Mouse (Mus musculus): ENCODE data around the gene Lalba. TPM values are rescaled to one million over a fixed set of nuclear protein-coding genes. Genes with fewer than 3 reads are reported as not detected.

Lalba gene
- polyA plus RNA-seq, 1 experiment from 2014 or later = not detected

GRCm38 (mm10) chr15:98512232-98512631 lies 29.7 kb upstream of the Lalba start:
- WGBS (ENCODE audit: insufficient replicate concordance) = 36% methylated on average over 8 of the region's 8 CpGs

GRCm38 (mm10) chr15:98511386-98511928 lies 28.9 kb upstream of the Lalba start:
- no peak for ATAC-seq (ENCODE audit: low read depth)
- no peaks in the 10 kb centered on the region for H3K27me3 ChIP-seq
- no peaks in the 10 kb centered on the region for H3K9me3 ChIP-seq (replicated peaks)
- H3K27ac ChIP-seq = peak overlapping the region; percentile 21; the same call in 1 of the 2 replicates
- WGBS (ENCODE audit: insufficient replicate concordance) = 45% methylated on average over 13 of the region's 13 CpGs
- H3K4me3 ChIP-seq (replicated peaks) = 0 out of 2 replicates have a peak overlapping the region, but pooled peaks have one; percentile 37
- no peaks in the 10 kb centered on the region for H3K36me3 ChIP-seq
- peak overlapping the region; percentile 58 for H3K4me2 ChIP-seq
- H3K4me1 ChIP-seq (replicated peaks) = peaks cover 25% of the 10 kb centered on the region
- DNase-seq = no peak
- H3K9ac ChIP-seq = no peak overlapping the region

More at GRCm38 (mm10) chr15:98512232-98512631, 29.7 kb upstream of the Lalba start:
- DNase-seq (no peak), ATAC-seq (ENCODE audit: low read depth) (no peak)
- H3K36me3 ChIP-seq = 0 out of 2 replicates have a peak, but pooled peaks cover 3% of the 10 kb centered on the region
- H3K9me3 ChIP-seq (replicated peaks) = no peaks in the 10 kb centered on the region
- H3K4me1 ChIP-seq (replicated peaks) = peaks cover 25% of the 10 kb centered on the region
- H3K4me3 ChIP-seq (replicated peaks) = no peak overlapping the region
- no peak overlapping the region for H3K9ac ChIP-seq
- no peak overlapping the region for H3K27ac ChIP-seq
- H3K4me2 ChIP-seq = no peak overlapping the region
- H3K27me3 ChIP-seq = no peaks in the 10 kb centered on the region

DNA sequence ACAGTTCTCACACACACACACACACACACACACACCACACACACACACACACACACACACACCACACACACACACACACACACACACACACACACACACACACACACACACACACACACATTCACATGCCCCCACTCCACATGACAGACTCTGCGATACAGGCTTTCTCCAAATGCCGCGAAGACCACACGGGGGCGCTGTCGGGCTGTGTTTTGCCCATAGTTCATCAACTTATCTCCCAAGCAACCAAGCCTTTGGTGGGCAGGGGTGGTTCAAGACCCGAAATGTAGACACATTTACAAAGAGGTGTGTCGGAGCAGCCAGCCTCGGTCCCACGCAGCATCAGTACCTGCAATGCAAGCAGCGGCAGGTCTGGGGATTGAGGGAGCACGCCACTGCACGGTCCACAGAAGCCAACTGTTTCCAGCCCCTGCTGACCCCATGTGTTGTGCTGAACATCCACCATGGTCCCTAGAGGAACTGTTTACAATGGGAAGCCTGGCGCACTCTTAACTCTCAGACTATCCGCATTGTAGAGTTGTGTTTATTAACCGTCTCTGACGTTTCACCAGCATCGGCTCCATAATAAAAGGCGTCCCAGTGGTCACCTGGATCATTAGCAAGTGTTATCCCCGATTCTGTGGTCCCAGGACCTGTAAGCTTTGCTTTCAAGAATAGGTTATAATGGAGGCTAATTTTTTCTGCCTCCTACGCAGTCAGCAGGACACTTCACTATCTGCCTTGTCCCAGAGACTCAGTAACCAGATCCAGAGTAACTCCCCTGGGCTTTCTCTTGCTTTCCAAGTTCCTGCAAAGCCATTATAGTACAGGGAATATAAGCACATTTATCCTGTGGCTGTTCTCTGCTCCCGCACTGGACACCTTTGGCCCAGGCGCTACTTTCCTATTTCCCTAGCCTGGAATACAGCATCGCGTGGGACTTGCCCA lies 28.2 kb upstream of the Lalba start:
- Histone ChIP-seq H3K4me2 (peak overlapping the region; percentile 58), H3K36me3 (no peaks in the 10 kb centered on the region), H3K4me1 (replicated peaks) (peaks cover 25% of the 10 kb centered on the region), H3K9ac (no peak overlapping the region), H3K27me3 (no peaks in the 10 kb centered on the region), H3K27ac (peak overlapping the region; percentile 14; the same call in 1 of the 2 replicates), H3K9me3 (replicated peaks) (no peaks in the 10 kb centered on the region), H3K4me3 (replicated peaks) (peak overlapping the region; percentile 37)
- peak; percentile 48 for ATAC-seq (ENCODE audit: low read depth)
- DNase-seq = peak; percentile 63
- WGBS (ENCODE audit: insufficient replicate concordance) = 24% methylated on average over 25 of the region's 25 CpGs

DNA sequence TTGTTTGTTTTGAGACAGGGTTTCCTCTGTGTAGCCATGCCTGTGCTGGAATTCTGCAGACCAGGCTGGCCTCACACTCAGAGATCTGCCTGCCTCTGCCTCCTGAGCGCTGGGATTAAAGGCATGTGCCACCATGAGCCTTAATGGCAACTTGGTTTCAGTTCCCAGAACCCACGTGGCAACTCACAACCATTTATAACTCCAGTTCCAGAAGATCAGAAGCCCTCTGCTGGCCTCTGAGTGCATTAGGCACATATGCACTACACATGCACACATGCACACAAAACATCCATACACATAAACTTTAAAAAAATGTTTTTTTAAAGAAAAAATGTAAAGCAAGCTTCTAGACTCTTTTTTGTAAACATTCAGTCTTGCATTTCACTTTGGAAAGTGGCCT lies 26.9 kb upstream of the Lalba start:
- DNase-seq = no peak
- 41% methylated on average over 2 of the region's 2 CpGs for WGBS (ENCODE audit: insufficient replicate concordance)
- Histone ChIP-seq H3K27me3 (no peaks in the 10 kb centered on the region), H3K27ac (no peak overlapping the region), H3K4me1 (replicated peaks) (peaks cover 25% of the 10 kb centered on the region), H3K9ac (no peak overlapping the region), H3K36me3 (no peaks in the 10 kb centered on the region), H3K9me3 (replicated peaks) (no peaks in the 10 kb centered on the region), H3K4me2 (no peak overlapping the region), H3K4me3 (replicated peaks) (no peak overlapping the region)
- ATAC-seq (ENCODE audit: low read depth) = no peak

- Histone ChIP-seq H3K27me3 (0 out of 2 replicates have a peak, but pooled peaks cover 5% of the 10 kb centered on the region), H3K9ac (no peak overlapping the region), H3K27ac (no peak overlapping the region), H3K4me1 (replicated peaks) (peaks cover 16% of the 10 kb centered on the region), H3K4me3 (replicated peaks) (no peak overlapping the region), H3K9me3 (replicated peaks) (no peaks in the 10 kb centered on the region), H3K4me2 (no peak overlapping the region), H3K36me3 (no peaks in the 10 kb centered on the region)
- DNase-seq (no peak), ATAC-seq (ENCODE audit: low read depth) (no peak)
- WGBS (ENCODE audit: insufficient replicate concordance) = 76% methylated on average over 6 of the region's 6 CpGs
Observed at GRCm38 (mm10) chr15:98507321-98507720, 24.8 kb upstream of the Lalba start.

DNA sequence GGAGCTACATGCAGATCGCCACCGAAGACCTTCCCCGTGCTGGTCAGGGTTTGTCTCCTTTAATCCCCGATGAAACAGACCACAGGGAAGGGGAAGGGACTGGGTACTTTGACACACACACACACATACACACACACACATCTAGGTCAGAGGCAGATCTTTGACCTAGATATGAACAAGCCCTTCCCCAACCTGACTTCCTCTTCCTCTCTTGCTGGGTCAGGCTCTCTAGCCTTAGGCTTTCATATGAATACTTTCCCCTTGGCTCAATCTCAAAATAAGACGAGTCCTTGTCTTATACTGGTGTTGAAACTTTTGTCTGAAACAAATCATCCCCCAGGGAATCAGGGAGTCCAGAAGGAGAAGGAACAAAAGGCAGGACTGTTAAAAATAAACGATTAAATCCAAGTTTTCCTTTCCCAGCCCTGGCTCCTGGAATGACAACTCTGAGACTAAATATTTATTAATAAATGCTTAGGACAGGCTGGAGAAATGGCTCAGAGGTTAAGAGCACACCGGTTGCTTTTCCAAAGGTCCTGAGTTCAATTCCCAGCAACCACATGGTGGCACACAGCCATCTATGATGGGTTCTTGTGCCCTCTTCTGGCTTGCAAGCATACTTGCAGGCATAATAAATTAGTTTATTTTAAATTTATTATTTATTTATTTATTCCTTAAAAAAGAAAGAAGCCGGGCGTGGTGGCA lies 23.9 kb upstream of the Lalba start:
- Histone ChIP-seq H3K27me3 (0 out of 2 replicates have a peak, but pooled peaks cover 5% of the 10 kb centered on the region), H3K9me3 (replicated peaks) (no peaks in the 10 kb centered on the region), H3K4me1 (replicated peaks) (0 out of 2 replicates have a peak, but pooled peaks cover 9% of the 10 kb centered on the region), H3K4me2 (no peak overlapping the region), H3K36me3 (no peaks in the 10 kb centered on the region), H3K27ac (no peak overlapping the region), H3K9ac (no peak overlapping the region), H3K4me3 (replicated peaks) (no peak overlapping the region)
- WGBS (ENCODE audit: insufficient replicate concordance) = 37% methylated on average over 9 of the region's 9 CpGs
- DNase-seq (no peak), ATAC-seq (ENCODE audit: low read depth) (no peak)

GRCm38 (mm10) chr15:98504514-98504913 lies 22.0 kb upstream of the Lalba start:
- Histone ChIP-seq H3K36me3 (no peaks in the 10 kb centered on the region), H3K4me1 (replicated peaks) (no peaks in the 10 kb centered on the region), H3K4me2 (no peak overlapping the region), H3K4me3 (replicated peaks) (no peak overlapping the region), H3K9me3 (replicated peaks) (no peaks in the 10 kb centered on the region), H3K27ac (no peak overlapping the region), H3K9ac (no peak overlapping the region), H3K27me3 (0 out of 2 replicates have a peak, but pooled peaks cover 5% of the 10 kb centered on the region)
- WGBS (ENCODE audit: insufficient replicate concordance) = 8% methylated on average over 18 of the region's 18 CpGs
- ATAC-seq (ENCODE audit: low read depth) = no peak
- peak; percentile 50 for DNase-seq

DNA sequence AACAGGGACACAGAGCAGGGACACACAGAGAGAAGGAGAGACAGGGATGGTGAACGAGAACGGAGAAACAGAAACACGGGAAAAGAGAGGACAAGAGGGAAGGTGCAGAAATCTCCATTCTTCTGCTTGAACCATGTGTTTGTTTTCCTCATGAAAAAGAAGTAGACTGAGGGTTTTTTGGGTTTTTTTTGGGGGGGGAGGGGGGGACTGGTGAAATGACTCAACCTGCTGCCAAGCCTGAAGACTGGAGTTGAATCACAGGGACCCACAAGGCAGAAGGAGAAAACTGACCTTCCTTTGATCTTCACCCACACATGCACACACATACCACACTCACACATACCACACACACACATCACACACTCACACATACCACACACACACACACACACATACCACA lies 20.8 kb upstream of the Lalba start:
- no peak for ATAC-seq (ENCODE audit: low read depth)
- WGBS (ENCODE audit: insufficient replicate concordance) = 62% methylated on average over 3 of the region's 3 CpGs
- H3K4me2 ChIP-seq = no peak overlapping the region

GRCm38 (mm10) chr15:98497631-98498030 lies 15.1 kb upstream of the Lalba start:
- Histone ChIP-seq H3K9ac (no peak overlapping the region), H3K27ac (no peak overlapping the region), H3K4me1 (replicated peaks) (no peaks in the 10 kb centered on the region), H3K4me3 (replicated peaks) (no peak overlapping the region), H3K36me3 (no peaks in the 10 kb centered on the region), H3K27me3 (0 out of 2 replicates have a peak, but pooled peaks cover under 1% of the 10 kb centered on the region), H3K4me2 (no peak overlapping the region), H3K9me3 (replicated peaks) (no peaks in the 10 kb centered on the region)
- 79% methylated on average over 17 of the region's 17 CpGs for WGBS (ENCODE audit: insufficient replicate concordance)
- ATAC-seq (ENCODE audit: low read depth) (no peak), DNase-seq (no peak)

More for the DNA sequence above, 20.8 kb upstream of the Lalba start:
- no peaks in the 10 kb centered on the region for H3K36me3 ChIP-seq
- H3K4me3 ChIP-seq (replicated peaks) = no peak overlapping the region
- H3K27me3 ChIP-seq = 0 out of 2 replicates have a peak, but pooled peaks cover 5% of the 10 kb centered on the region
- H3K9ac ChIP-seq = no peak overlapping the region
- no peak overlapping the region for H3K27ac ChIP-seq
- no peaks in the 10 kb centered on the region for H3K4me1 ChIP-seq (replicated peaks)
- no peak for DNase-seq
- H3K9me3 ChIP-seq (replicated peaks) = no peaks in the 10 kb centered on the region

GRCm38 (mm10) chr15:98492102-98492501 lies 9.6 kb upstream of the Lalba start, which contains the start of gene Olfr279:
TSS of gene Olfr279 (plus strand) at chr15:98492402.
- Histone ChIP-seq H3K36me3 (no peaks in the 10 kb centered on the region), H3K27ac (no peak within 1 kb of the TSS), H3K4me1 (replicated peaks) (no peaks in the 10 kb centered on the region), H3K27me3 (no peaks in the 10 kb centered on the region), H3K4me2 (no peak within 1 kb of the TSS), H3K9ac (no peak within 1 kb of the TSS), H3K9me3 (replicated peaks) (no peaks in the 10 kb centered on the region), H3K4me3 (replicated peaks) (no peak within 1 kb of the TSS)
- ATAC-seq (ENCODE audit: low read depth) = no peak
- DNase-seq = no peak
- WGBS (ENCODE audit: insufficient replicate concordance) = 34% methylated on average over 4 of the region's 4 CpGs

GRCm38 (mm10) chr15:98491332-98491731 lies 8.8 kb upstream of the Lalba start:
- Histone ChIP-seq H3K4me1 (replicated peaks) (no peaks in the 10 kb centered on the region), H3K9me3 (replicated peaks) (no peaks in the 10 kb centered on the region), H3K9ac (no peak overlapping the region), H3K27ac (no peak overlapping the region), H3K36me3 (no peaks in the 10 kb centered on the region), H3K4me3 (replicated peaks) (no peak overlapping the region), H3K27me3 (no peaks in the 10 kb centered on the region), H3K4me2 (no peak overlapping the region)
- DNase-seq (no peak), ATAC-seq (ENCODE audit: low read depth) (no peak)
- WGBS (ENCODE audit: insufficient replicate concordance) = 57% methylated on average over 2 of the region's 2 CpGs

Data from liver, embryonic 13.5 days (tissue).